Mouse (Mus musculus): ENCODE results near the gene Cadm3.
"Not testable (repeated sequence)": the region's sequence is repeated elsewhere in the genome, so short reads cannot be mapped to it uniquely, and the experiment has no call there.

Cadm3 gene

DNA sequence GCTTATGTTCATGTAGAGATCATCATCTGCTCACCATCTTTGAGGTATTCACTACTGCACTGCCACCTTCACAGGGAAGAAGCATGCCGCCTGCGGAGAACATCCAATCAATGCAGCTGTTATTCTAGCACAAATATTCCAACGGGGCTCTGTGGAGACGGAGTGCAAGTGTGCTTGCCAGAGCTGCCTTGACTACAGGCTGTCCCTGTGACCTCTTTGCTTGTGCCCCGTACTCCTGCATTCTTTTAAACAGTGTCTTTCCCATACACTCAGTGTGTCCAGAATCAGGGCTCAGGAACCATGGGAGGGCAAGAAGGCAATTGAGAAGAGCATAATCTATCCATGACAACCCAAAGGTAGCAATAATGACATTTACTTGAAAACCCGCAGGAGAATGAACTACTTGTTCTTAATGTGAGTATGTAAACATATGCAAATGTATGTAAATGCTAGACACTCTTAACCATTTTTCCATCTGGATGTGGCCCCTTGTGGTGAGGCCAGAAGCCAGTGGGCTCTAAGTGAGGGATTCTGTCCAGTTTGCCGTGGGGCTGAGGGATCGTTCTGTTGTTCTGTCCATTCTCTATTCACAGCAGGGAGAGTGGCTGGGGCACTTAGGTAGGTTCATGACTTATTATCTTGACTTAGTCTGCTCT, 45.8 kb downstream of the Cadm3 start:
- DNase-seq: no peak

DNA sequence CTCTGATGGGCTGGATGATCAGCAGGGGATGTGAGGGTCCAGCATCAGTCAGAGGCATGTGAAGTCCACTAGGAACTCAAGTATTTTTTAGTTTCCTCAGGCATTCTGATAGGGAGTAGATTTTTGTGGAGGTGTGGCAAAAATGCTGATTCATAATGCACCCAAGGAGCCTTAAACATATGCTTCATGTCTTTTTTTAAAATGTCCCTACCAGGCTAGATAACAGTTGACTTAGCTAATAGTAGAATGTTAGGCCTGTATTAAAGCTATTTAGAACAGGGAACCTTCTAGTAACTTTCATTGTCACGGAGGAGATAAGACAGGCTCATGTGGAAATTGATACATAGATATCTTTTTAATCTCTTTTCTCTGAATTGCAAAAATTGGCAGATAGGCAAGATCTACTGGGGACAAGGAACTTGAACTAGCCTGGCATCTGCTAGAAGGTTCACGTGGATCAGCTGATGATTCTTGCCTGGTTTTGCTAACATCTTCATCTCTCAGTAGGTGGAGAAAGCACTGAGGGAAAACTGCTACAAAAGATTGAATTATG, 49.5 kb downstream of the Cadm3 start:
- DNase-seq: no peak

DNA sequence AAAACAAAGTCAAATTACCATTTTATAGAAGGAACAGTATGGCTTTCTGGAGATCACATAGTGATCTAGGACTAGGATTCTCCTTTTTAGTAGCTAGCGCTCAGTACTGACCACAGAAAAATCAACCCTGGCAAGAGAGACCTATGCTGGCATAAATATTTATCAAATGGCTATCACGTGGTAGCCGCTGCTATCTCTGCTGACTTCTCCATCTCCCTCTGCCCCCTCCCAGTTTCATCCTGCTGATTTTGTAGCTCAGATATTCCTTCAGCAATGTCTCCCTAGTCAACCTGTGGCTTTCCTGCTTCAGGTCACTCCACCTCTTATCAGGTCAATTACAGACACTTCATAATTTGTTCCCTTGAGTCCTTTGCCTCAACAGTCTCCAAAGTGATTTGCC, 51.8 kb downstream of the Cadm3 start:
- no peak for DNase-seq

DNA sequence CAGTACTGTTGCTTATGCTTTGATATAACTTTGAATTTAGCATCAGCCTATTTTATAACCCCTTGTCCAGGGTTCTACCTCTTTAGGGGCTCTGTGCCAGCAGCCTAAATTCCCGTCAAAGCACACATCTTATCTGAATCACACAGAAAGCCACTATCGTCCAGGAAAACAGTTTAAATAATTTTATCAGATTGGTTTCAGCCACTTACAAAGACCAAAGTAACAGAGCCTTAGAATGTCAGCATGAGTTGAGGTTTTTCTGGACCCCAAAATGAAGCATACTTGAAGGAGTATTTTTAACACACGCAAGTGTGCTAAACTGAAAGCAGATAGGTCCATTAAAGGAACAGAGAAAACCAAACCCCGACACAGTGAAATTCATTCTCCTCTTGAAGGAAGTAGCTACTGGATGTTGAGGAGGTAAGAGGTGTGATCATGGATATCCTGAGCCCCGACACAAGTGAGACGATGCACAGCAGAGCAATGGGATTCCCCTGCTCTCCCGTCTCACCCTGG, 53.9 kb downstream of the Cadm3 start:
- DNase-seq: not testable (repeated sequence)

DNA sequence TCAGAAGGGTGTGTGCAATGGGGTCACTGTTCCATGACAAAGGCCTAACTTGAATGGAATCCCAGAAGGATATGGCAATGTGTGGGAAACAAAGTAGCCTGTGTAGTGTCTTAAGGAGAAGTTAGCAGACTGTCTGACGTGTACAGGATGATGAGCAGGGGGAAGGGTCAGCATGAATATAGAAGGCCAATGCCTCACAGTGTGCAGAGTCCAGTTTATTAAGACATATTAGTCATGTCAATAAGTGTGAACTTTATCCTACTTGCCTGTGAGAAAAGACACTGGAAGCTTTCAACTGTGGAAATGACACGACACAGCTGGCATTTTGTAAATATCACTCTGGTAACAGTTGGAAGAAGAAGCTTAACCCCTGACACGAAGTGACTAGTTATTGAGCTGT, 64.7 kb downstream of the Cadm3 start:
- not testable (repeated sequence) for DNase-seq
